In genomic region chr10:99257531-99257930, GRCm38 (mm10) we compare ENCODE assay signal across 19 mouse cellular contexts. TPM values are rescaled to one million over a fixed set of nuclear protein-coding genes. Genes with fewer than 3 reads are reported as not detected.
DNase-seq lines count a peak whose midpoint lies in the region; ATAC-seq and TF ChIP-seq lines count a peak whose summit lies in the region.
"Had no signal": no experiment of that assay in that cellular context is flagged by ENCODE, and none has a peak within 500 bp of the region (broad histone marks: within the 10 kb centered on the region; RNA-seq: fewer than 3 reads in every experiment).

No protein-coding gene starts in this region.

- no peaks in the 10 kb centered on the region for H3K36me3 ChIP-seq in kidney, adult 2 months (ENCODE audit: control insufficient read depth, insufficient read depth, low read length)
- no peaks in the 10 kb centered on the region for H3K36me3 ChIP-seq in kidney, embryonic 16.5 days (ENCODE audit: insufficient read depth, low read length)
- no peaks in the 10 kb centered on the region for H3K36me3 ChIP-seq in small intestine, adult 2 months (ENCODE audit: control insufficient read depth, insufficient read depth, low read length)
- H3K36me3 ChIP-seq: embryonic facial prominence, embryonic 13.5 days; heart, embryonic 15.5 days had no signal

- no peak overlapping the region for H3K9ac ChIP-seq in kidney, embryonic 16.5 days (replicated peaks; ENCODE audit: low read length)
- H3K9ac ChIP-seq: embryonic facial prominence, embryonic 13.5 days; forebrain, embryonic 13.5 days; forebrain, postnatal 0 days; heart, embryonic 15.5 days had no signal

- TF ChIP-seq CTCF in kidney, adult 2 months (conservative IDR thresholded peaks at IDR 0.05; ENCODE audit: insufficient read depth, insufficient read length, low read depth, low read length) = no peak
- no peak for TF ChIP-seq CTCF in small intestine, adult 2 months (IDR thresholded peaks at IDR 0.05; ENCODE audit: extremely low read depth, insufficient read length, insufficient replicate concordance, low read depth, low read length)

- H3K27me3 ChIP-seq in kidney, adult 2 months (replicated peaks; ENCODE audit: control insufficient read depth, insufficient read depth, low read length) = no peaks in the 10 kb centered on the region
- H3K27me3 ChIP-seq in kidney, embryonic 16.5 days (ENCODE audit: insufficient read depth, low read length) = no peaks in the 10 kb centered on the region
- no peaks in the 10 kb centered on the region for H3K27me3 ChIP-seq in small intestine, adult 2 months (ENCODE audit: control insufficient read depth, insufficient read depth, low read length)
- H3K27me3 ChIP-seq: embryonic facial prominence, embryonic 13.5 days; heart, embryonic 15.5 days had no signal

- H3K4me2 ChIP-seq in kidney, embryonic 16.5 days (replicated peaks; ENCODE audit: low read depth, low read length) = no peak overlapping the region
- H3K4me2 ChIP-seq: embryonic facial prominence, embryonic 13.5 days; forebrain, embryonic 13.5 days; heart, embryonic 11.5 days; heart, embryonic 15.5 days had no signal

- DNase-seq in kidney, adult 2 months = peak; percentile 85
- no peak for DNase-seq in kidney, postnatal 4 days
- DNase-seq in kidney, postnatal 10 days = no peak
- DNase-seq in induced T-regulatory cell, adult 2 months (ENCODE audit: low read depth) = peak; percentile 17
- DNase-seq in left cerebral cortex, adult 18-20 months (ENCODE audit: low spot score in 2 of 2) = no peak
- DNase-seq: adrenal gland, postnatal 14 days; cerebellum, adult 11-12 months; cerebellum, adult 9-10 months; cerebellum, postnatal 25 days; forebrain, postnatal 0 days; gastrocnemius, postnatal 14 days; heart, adult 2 months; heart, postnatal 14 days had no signal

- H3K27ac ChIP-seq in kidney, adult 2 months (ENCODE audit: insufficient read depth, low read depth, low read length) = peak overlapping the region; percentile 86
- peak overlapping the region; percentile 71; the same call in 1 of the 2 replicates for H3K27ac ChIP-seq in kidney, embryonic 16.5 days (ENCODE audit: low read length)
- H3K27ac ChIP-seq in small intestine, adult 2 months (ENCODE audit: insufficient read depth, low read depth, low read length) = peak overlapping the region; percentile 80
- H3K27ac ChIP-seq: embryonic facial prominence, embryonic 13.5 days; forebrain, embryonic 13.5 days; heart, adult 2 months; heart, embryonic 15.5 days had no signal

- no peak for ATAC-seq in kidney, embryonic 16.5 days (ENCODE audit: low FRiP score, low TSS enrichment)
- ATAC-seq: forebrain, embryonic 13.5 days; forebrain, postnatal 0 days had no signal

- TF ChIP-seq POLR2A in kidney, adult 2 months (IDR thresholded peaks at IDR 0.05; ENCODE audit: low read depth, low read length) = no peak
- TF ChIP-seq POLR2A in small intestine, adult 2 months (IDR thresholded peaks at IDR 0.05; ENCODE audit: low read depth, low read length) = no peak

- H3K4me1 ChIP-seq in kidney, adult 2 months (ENCODE audit: control insufficient read depth, insufficient read depth, low read length) = peaks cover 34% of the 10 kb centered on the region
- peaks cover 38% of the 10 kb centered on the region for H3K4me1 ChIP-seq in kidney, embryonic 16.5 days (ENCODE audit: insufficient read depth, low read length)
- H3K4me1 ChIP-seq in small intestine, adult 2 months (ENCODE audit: control insufficient read depth, insufficient read depth, insufficient read length, low read length) = peaks cover 22% of the 10 kb centered on the region; the same call in 1 of the 2 replicates

- no peaks in the 10 kb centered on the region for H3K9me3 ChIP-seq in kidney, embryonic 16.5 days (ENCODE audit: low read length)
- H3K9me3 ChIP-seq: embryonic facial prominence, embryonic 13.5 days; forebrain, embryonic 13.5 days; heart, embryonic 15.5 days had no signal

- 46% methylated on average over 5 of the region's 5 CpGs for WGBS in kidney, adult 2 months
- 63% methylated on average over 5 of the region's 5 CpGs for WGBS in kidney, embryonic 16.5 days
- 42% methylated on average over 5 of the region's 5 CpGs for WGBS in small intestine, adult 2 months

- no peak overlapping the region for H3K4me3 ChIP-seq in kidney, adult 2 months (ENCODE audit: insufficient read depth, low read depth, low read length)
- H3K4me3 ChIP-seq in kidney, embryonic 16.5 days (ENCODE audit: low read length) = no peak overlapping the region
- no peak overlapping the region for H3K4me3 ChIP-seq in small intestine, adult 2 months (ENCODE audit: low read depth, low read length)
- H3K4me3 ChIP-seq: embryonic facial prominence, embryonic 13.5 days; forebrain, embryonic 13.5 days; heart, adult 2 months; heart, embryonic 15.5 days had no signal

RNA-seq across cellular contexts. Expression of gene Dusp6, which starts 5.5 kb away (rescaled TPM):
- polyA plus RNA-seq in kidney, adult 2 months (2012; rRNA removed) = 46.6 and 50.5 TPM in 2 replicates
- 87.9 and 95.9 TPM in 2 replicates for polyA plus RNA-seq in kidney, embryonic 16.5 days (2015; fragmentation: Nextera tagmentation; extraction: Ambion mirVana)
- 28.7 and 98.8 TPM in 2 replicates for polyA plus RNA-seq in small intestine, adult 2 months (2012; rRNA removed)
- 100 to 1,000 TPM; 103 to 116 TPM for total RNA-seq in left cerebral cortex, adult 18-20 months (2021)

Comparison
In these comparisons a context has a peak if more than half of its experiments do, and no peak if none do; other contexts are left out.
1. DNase-seq: peak in kidney, adult 2 months (single experiment) and induced T-regulatory cell, adult 2 months (single experiment); none in kidney, postnatal 4 days (0 of 2), kidney, postnatal 10 days (single experiment) and left cerebral cortex, adult 18-20 months (0 of 2).
2. Peak in every context shown above with its lines, with median percentiles within 50 percentile points of each other: H3K27ac ChIP-seq.